Mouse (Mus musculus) forebrain, embryonic 11.5 days (tissue): ENCODE measurements around the gene Zfp949. TPM values are rescaled to one million over a fixed set of nuclear protein-coding genes. Genes with fewer than 3 reads are reported as not detected.

Experiments
- ATAC-seq: fragments of 200-750 bp; cut with Nextera tagmentation; replicated peaks from 2 replicates; pipeline ENCODE4 v1.8.0; 2017; ENCODE audit warnings: moderate TSS enrichment; ENCODE audit not compliant: low FRiP score
- DNase-seq: peaks from one replicate; pipeline ENCODE4 v3.0.0-alpha.2; 2017; ENCODE audit warnings: low spot score
- H3K27ac ChIP-seq: fragments of 300-500 bp; sonication (generic); 2 replicates; pipeline ENCODE4 v1.5.1; 2014; ENCODE audit warnings: low read depth, low read length
- H3K27me3 ChIP-seq: fragments of 300-500 bp; sonication (generic); 2 replicates; pipeline ENCODE4 v1.6.1; 2014; ENCODE audit warnings: mild to moderate bottlenecking, low read length, mixed read lengths; ENCODE audit not compliant: control insufficient read depth, insufficient read depth
- H3K36me3 ChIP-seq: fragments of 300-500 bp; sonication (generic); 2 replicates; pipeline ENCODE4 v1.6.1; 2014; ENCODE audit warnings: mild to moderate bottlenecking, low read length, moderate library complexity, mixed read lengths; ENCODE audit not compliant: control insufficient read depth, insufficient read depth
- H3K4me1 ChIP-seq: fragments of 300-500 bp; sonication (generic); replicated peaks from 2 replicates; pipeline ENCODE4 v1.6.1; 2014; ENCODE audit warnings: low read length, mixed read lengths; ENCODE audit not compliant: control insufficient read depth, insufficient read depth
- H3K4me2 ChIP-seq: fragments of 300-500 bp; sonication (generic); 2 replicates; pipeline ENCODE4 v1.6.1; 2014; ENCODE audit warnings: low read depth, mild to moderate bottlenecking, low read length, moderate library complexity, mixed read lengths; ENCODE audit not compliant: severe bottlenecking
- H3K4me3 ChIP-seq: fragments of 300-500 bp; sonication (generic); 2 replicates; pipeline ENCODE4 v1.5.1; 2014; ENCODE audit warnings: low read depth, low read length
- H3K9ac ChIP-seq: fragments of 300-500 bp; sonication (generic); 2 replicates; pipeline ENCODE4 v1.6.1; 2014; ENCODE audit warnings: low read length
- H3K9me3 ChIP-seq: fragments of 300-500 bp; sonication (generic); 2 replicates; pipeline ENCODE4 v1.6.1; 2016; ENCODE audit warnings: low read length, mixed read lengths; ENCODE audit not compliant: control insufficient read depth
- WGBS: fragments of 180-500 bp; shearing (Covaris S2); extraction: QIAGEN DNeasy Blood & Tissue Kit; methylation state at CpG from one replicate; pipeline ENCODE4 v1.1.7; 2014; 5-methylcytosine and 5-hydroxymethylcytosine counted together
- polyA plus RNA-seq: library from polyadenylated mRNA; unstranded; fragments of >200 nt; fragmentation: Nextera tagmentation; extraction: Ambion mirVana; gene quantifications from 2 replicates; pipeline ENCODE4 v1.2.1, GENCODE M21; 2014

Gene Zfp949
- polyA plus RNA-seq, 1 experiment from 2014 or later, result 7.8 TPM

GRCm38 (mm10) chr9:88528736-88529135, 19.1 kb upstream of the Zfp949 start:
- DNase-seq (no peak), ATAC-seq (no peak)
- Histone ChIP-seq H3K4me1 (no peaks in the 10 kb centered on the region), H3K27me3 (no peaks in the 10 kb centered on the region), H3K4me2 (no peak overlapping the region), H3K36me3 (no peaks in the 10 kb centered on the region), H3K4me3 (no peak overlapping the region), H3K27ac (no peak overlapping the region), H3K9me3 (no peaks in the 10 kb centered on the region), H3K9ac (no peak overlapping the region)
- 78% methylated on average over 5 of the region's 5 CpGs for WGBS

DNA sequence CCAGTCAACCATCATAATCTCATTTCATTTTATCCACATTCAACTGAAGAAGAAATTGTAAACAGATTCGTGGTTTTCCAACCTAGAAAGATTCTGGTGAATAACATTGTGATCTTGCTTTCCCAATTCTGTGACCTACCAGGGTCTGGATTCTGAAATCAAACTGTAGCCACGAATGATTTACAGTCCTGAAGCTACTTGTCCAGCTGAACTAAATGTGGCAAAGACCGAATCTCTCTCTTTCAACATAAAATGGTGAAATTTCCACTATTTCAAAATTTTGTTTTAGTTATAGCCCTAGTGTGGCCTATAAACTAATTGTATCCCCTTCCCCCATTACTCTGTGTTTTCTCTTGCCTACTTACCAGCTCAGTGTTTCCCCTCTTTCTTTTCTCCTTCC, 18.2 kb upstream of the Zfp949 start:
- H3K9ac ChIP-seq, result no peak overlapping the region
- no peaks in the 10 kb centered on the region for H3K9me3 ChIP-seq
- no peaks in the 10 kb centered on the region for H3K36me3 ChIP-seq
- ATAC-seq, result no peak
- H3K4me2 ChIP-seq, result no peak overlapping the region
- H3K4me3 ChIP-seq, result no peak overlapping the region
- DNase-seq, result no peak
- H3K4me1 ChIP-seq, result no peaks in the 10 kb centered on the region
- no peak overlapping the region for H3K27ac ChIP-seq
- WGBS, result 88% methylated on average over 3 of the region's 3 CpGs
- H3K27me3 ChIP-seq, result no peaks in the 10 kb centered on the region

- Histone ChIP-seq H3K4me2 (no peak overlapping the region), H3K27ac (no peak overlapping the region), H3K9ac (no peak overlapping the region), H3K27me3 (no peaks in the 10 kb centered on the region), H3K4me1 (no peaks in the 10 kb centered on the region), H3K4me3 (no peak overlapping the region), H3K9me3 (no peaks in the 10 kb centered on the region), H3K36me3 (no peaks in the 10 kb centered on the region)
- WGBS, result 87% methylated on average over 5 of the region's 5 CpGs
- no peak for DNase-seq
- ATAC-seq, result no peak
Observed at GRCm38 (mm10) chr9:88529979-88530580, 17.7 kb upstream of the Zfp949 start.

- Histone ChIP-seq H3K27me3 (no peaks in the 10 kb centered on the region), H3K4me1 (no peaks in the 10 kb centered on the region), H3K4me3 (no peak overlapping the region), H3K9me3 (no peaks in the 10 kb centered on the region), H3K9ac (no peak overlapping the region), H3K36me3 (no peaks in the 10 kb centered on the region), H3K4me2 (no peak overlapping the region), H3K27ac (no peak overlapping the region)
- no peak for DNase-seq
- 92% methylated on average over 5 of the region's 5 CpGs for WGBS
- no peak for ATAC-seq
Observed at GRCm38 (mm10) chr9:88534093-88534492, 13.7 kb upstream of the Zfp949 start.

DNA sequence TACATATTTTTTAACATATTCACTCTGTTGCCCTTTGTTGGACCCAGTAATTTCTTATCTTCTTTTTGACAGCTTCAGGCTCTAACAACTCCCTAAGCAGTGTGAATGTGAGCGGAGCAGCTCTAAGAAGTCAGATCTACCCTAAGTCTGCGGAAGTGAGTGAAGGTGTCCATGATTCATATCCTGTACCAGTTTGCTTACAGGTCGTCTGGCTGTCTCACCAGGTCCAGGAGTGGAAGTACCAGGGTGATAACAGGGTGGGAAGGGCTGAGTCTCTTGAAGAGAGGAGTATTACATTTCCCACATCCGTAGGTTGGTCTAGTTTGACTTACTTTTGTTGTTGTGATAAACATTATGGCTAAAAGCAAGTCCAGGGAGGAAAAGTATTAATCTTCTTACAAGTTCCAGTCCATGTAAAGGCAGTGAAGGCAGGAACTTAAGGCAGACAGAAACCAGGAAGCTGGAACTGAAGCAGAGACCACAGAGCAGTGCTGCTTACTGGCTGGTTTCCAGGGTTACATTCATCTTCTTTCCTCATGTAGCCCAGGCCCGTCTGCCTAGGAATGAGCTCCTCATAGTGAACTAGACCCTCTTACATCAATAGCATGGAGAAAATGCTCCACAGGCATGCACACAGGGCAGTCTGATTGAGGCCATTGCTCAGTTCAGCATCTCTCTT, 8.1 kb upstream of the Zfp949 start:
- no peak for DNase-seq

GRCm38 (mm10) chr9:88542816-88543215, 5.0 kb upstream of the Zfp949 start:
- Histone ChIP-seq H3K4me3 (no peak overlapping the region), H3K9me3 (no peaks in the 10 kb centered on the region), H3K36me3 (no peaks in the 10 kb centered on the region), H3K4me1 (no peaks in the 10 kb centered on the region), H3K27ac (no peak overlapping the region), H3K4me2 (no peak overlapping the region), H3K27me3 (no peaks in the 10 kb centered on the region), H3K9ac (no peak overlapping the region)
- DNase-seq (no peak), ATAC-seq (no peak)
- WGBS, result 35% methylated on average over 2 of the region's 2 CpGs

More for the DNA sequence above, 8.1 kb upstream of the Zfp949 start:
- ATAC-seq, result no peak
- no peak overlapping the region for H3K9ac ChIP-seq
- H3K4me3 ChIP-seq, result no peak overlapping the region
- H3K36me3 ChIP-seq, result no peaks in the 10 kb centered on the region
- no peak overlapping the region for H3K27ac ChIP-seq
- no peak overlapping the region for H3K4me2 ChIP-seq
- H3K9me3 ChIP-seq, result no peaks in the 10 kb centered on the region
- H3K4me1 ChIP-seq, result no peaks in the 10 kb centered on the region
- 88% methylated on average over 5 of the region's 5 CpGs for WGBS
- H3K27me3 ChIP-seq, result no peaks in the 10 kb centered on the region

DNA sequence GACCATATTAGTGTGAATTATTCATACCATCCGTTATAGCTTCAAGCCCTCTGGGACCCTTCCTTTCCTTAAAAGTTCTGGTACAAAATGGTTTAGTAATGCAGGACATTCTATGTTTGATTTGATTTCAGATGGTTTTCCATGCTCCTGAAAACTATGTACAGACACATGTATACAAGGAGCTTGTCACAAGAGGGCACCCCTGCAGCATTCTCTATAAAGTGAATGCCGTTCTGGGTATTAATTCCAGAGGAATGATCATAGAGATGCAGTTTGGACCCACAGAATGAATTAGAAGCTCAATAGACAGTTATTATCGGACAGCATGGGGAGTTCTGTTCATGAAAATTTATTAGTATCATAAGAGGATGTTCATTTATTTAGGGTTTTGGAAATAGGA, 2.3 kb upstream of the Zfp949 start:
- Histone ChIP-seq H3K9ac (no peak overlapping the region), H3K36me3 (no peaks in the 10 kb centered on the region), H3K4me3 (no peak overlapping the region), H3K4me2 (no peak overlapping the region), H3K27me3 (no peaks in the 10 kb centered on the region), H3K9me3 (no peaks in the 10 kb centered on the region), H3K4me1 (no peaks in the 10 kb centered on the region), H3K27ac (no peak overlapping the region)
- ATAC-seq (no peak), DNase-seq (no peak)
- 32% methylated on average over 3 of the region's 3 CpGs for WGBS

GRCm38 (mm10) chr9:88546166-88546565, 1.7 kb upstream of the Zfp949 start:
- 9% methylated on average over 2 of the region's 2 CpGs for WGBS
- H3K27me3 ChIP-seq, result no peaks in the 10 kb centered on the region
- no peaks in the 10 kb centered on the region for H3K9me3 ChIP-seq
- ATAC-seq, result no peak
- H3K4me3 ChIP-seq, result no peak overlapping the region
- H3K27ac ChIP-seq, result no peak overlapping the region
- DNase-seq, result peak; percentile 64
- H3K4me1 ChIP-seq, result no peaks in the 10 kb centered on the region
- no peaks in the 10 kb centered on the region for H3K36me3 ChIP-seq
- no peak overlapping the region for H3K9ac ChIP-seq
- no peak overlapping the region for H3K4me2 ChIP-seq

DNA sequence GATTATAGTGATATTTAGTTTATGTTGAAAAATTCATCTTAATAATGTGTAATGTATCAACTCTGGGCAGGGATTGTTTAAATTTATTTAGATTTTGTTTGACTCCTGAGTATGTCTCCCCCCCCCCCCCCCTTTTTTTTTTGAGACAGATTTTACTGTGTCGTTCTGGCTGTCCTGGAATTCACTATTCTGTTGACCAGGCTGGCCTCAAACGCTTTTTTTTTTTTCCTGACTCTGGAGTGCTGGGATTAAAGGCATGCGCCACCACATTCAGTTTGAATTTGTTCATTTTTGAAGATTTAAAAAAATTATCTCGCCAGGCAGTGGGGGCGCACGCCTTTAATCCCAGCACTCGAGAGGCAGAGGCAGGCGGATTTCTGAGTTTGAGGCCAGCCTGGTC, 1.2 kb upstream of the Zfp949 start:
- H3K4me3 ChIP-seq, result no peak overlapping the region
- no peaks in the 10 kb centered on the region for H3K9me3 ChIP-seq
- H3K4me1 ChIP-seq, result no peaks in the 10 kb centered on the region
- H3K9ac ChIP-seq, result no peak overlapping the region
- H3K27ac ChIP-seq, result no peak overlapping the region
- DNase-seq, result no peak
- no peaks in the 10 kb centered on the region for H3K27me3 ChIP-seq
- WGBS, result 77% methylated on average over 8 of the region's 8 CpGs
- no peak for ATAC-seq
- no peaks in the 10 kb centered on the region for H3K36me3 ChIP-seq
- no peak overlapping the region for H3K4me2 ChIP-seq
